12 mouse cellular contexts compared by ENCODE assay signal in the genomic region with DNA sequence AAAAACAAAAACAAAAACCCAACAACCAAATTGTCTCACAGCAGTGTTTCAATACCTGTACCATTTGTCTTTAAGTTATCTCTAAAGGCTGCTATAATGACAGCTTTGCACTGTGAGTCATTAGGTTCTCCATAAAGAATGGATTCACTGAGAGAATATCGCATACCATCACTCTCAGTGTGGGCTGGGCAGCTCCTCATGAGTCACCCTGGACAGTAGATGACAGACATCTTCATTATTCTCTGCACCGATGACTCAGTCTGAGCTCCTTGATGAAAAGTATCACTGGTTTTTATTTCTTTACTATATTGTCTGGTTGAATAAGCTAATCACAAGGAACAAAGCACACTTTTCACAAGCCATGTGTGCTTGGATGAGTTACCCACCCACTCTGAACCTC.
"Had no signal": no experiment of that assay in that cellular context is flagged by ENCODE, and none has a peak within 500 bp of the region (broad histone marks: within the 10 kb centered on the region; RNA-seq: fewer than 3 reads in every experiment).

No protein-coding gene starts in this region.

- H3K4me3 ChIP-seq: layer of hippocampus, adult 2 months; limb, embryonic 10.5 days; liver, embryonic 15.5 days; midbrain, embryonic 10.5 days; neural tube, embryonic 12.5 days had no signal

- H3K36me3 ChIP-seq: limb, embryonic 10.5 days; liver, embryonic 15.5 days; midbrain, embryonic 10.5 days; neural tube, embryonic 12.5 days had no signal

- H3K27me3 ChIP-seq: liver, embryonic 15.5 days; neural tube, embryonic 12.5 days had no signal

- ATAC-seq: lung, postnatal 0 days had no signal

- DNase-seq: kidney, postnatal 10 days; kidney, postnatal 4 days; lung, adult 2 months; lung, postnatal 4 days; midbrain, embryonic 14.5 days; thymus, postnatal 25 days had no signal
